Mouse (Mus musculus) thymus, adult 2 months (tissue): ENCODE data around the gene A4galt.

Source experiments
- CTCF ChIP-seq: fragments of 200-500 bp; IDR thresholded peaks from 2 replicates; pipeline ENCODE4 v1.5.1; 2012; ENCODE audit warnings: mild to moderate bottlenecking, control low read depth, low read length, moderate library complexity, borderline replicate concordance; ENCODE audit not compliant: control insufficient read depth, poor library complexity, insufficient read depth; ENCODE audit errors: extremely low read depth
- POLR2A ChIP-seq: fragments of 200-500 bp; IDR thresholded peaks from 2 replicates; pipeline ENCODE4 v1.6.1; 2012; ENCODE audit warnings: mild to moderate bottlenecking, low read length, control low read depth, moderate library complexity; ENCODE audit not compliant: control insufficient read depth, poor library complexity, insufficient read depth; ENCODE audit errors: extremely low read depth

GRCm38 (mm10) chr15:83180004-83180403 is 71.6 kb downstream of the A4galt start:
- TF ChIP-seq CTCF (no peak), POLR2A (no peak)
